Mouse (Mus musculus): Measurements from ENCODE around the gene Coq10a. TPM values are rescaled to one million over a fixed set of nuclear protein-coding genes. Genes with fewer than 3 reads are reported as not detected.
A peak's percentile ranks its signal among the peaks of the same experiment; 100 is the strongest.

Gene Coq10a
- polyA plus RNA-seq, 1 experiment from 2014 or later, result 10.5 TPM

- Histone ChIP-seq H3K4me2 (no peak overlapping the region), H3K9me3 (ENCODE audit: control insufficient read depth, low read length) (no peaks in the 10 kb centered on the region), H3K4me1 (replicated peaks; ENCODE audit: control insufficient read depth, insufficient read depth, low read length) (peaks cover 14% of the 10 kb centered on the region), H3K27me3 (replicated peaks; ENCODE audit: control insufficient read depth, insufficient read depth, low read length) (no peaks in the 10 kb centered on the region), H3K36me3 (ENCODE audit: control insufficient read depth, insufficient read depth, low read length) (peaks cover 44% of the 10 kb centered on the region), H3K27ac (ENCODE audit: low read depth, low read length) (no peak overlapping the region), H3K9ac (ENCODE audit: low read depth, low read length) (no peak overlapping the region), H3K4me3 (ENCODE audit: low read depth, low read length) (no peak overlapping the region)
- 76% methylated on average over 6 of the region's 6 CpGs for WGBS
- ATAC-seq (replicated peaks; ENCODE audit: low FRiP score) (no peak), DNase-seq (ENCODE audit: low spot score) (no peak)
Observed at GRCm38 (mm10) chr10:128391850-128392249, 23.1 kb upstream of the Coq10a start.

- Histone ChIP-seq H3K36me3 (ENCODE audit: control insufficient read depth, insufficient read depth, low read length) (peaks cover 54% of the 10 kb centered on the region), H3K9ac (ENCODE audit: low read depth, low read length) (no peak overlapping the region), H3K4me2 (no peak overlapping the region), H3K4me1 (replicated peaks; ENCODE audit: control insufficient read depth, insufficient read depth, low read length) (peaks cover 3% of the 10 kb centered on the region), H3K27ac (ENCODE audit: low read depth, low read length) (no peak overlapping the region), H3K4me3 (ENCODE audit: low read depth, low read length) (no peak overlapping the region), H3K9me3 (ENCODE audit: control insufficient read depth, low read length) (no peaks in the 10 kb centered on the region), H3K27me3 (replicated peaks; ENCODE audit: control insufficient read depth, insufficient read depth, low read length) (no peaks in the 10 kb centered on the region)
- DNase-seq (ENCODE audit: low spot score) (no peak), ATAC-seq (replicated peaks; ENCODE audit: low FRiP score) (no peak)
- 89% methylated on average over 12 of the region's 12 CpGs for WGBS
Observed at GRCm38 (mm10) chr10:128390366-128390765, 21.6 kb upstream of the Coq10a start.

- Histone ChIP-seq H3K36me3 (ENCODE audit: control insufficient read depth, insufficient read depth, low read length) (peaks cover 55% of the 10 kb centered on the region), H3K27ac (ENCODE audit: low read depth, low read length) (no peak overlapping the region), H3K9ac (ENCODE audit: low read depth, low read length) (no peak overlapping the region)
Observed at GRCm38 (mm10) chr10:128389570-128389969, 20.8 kb upstream of the Coq10a start.

GRCm38 (mm10) chr10:128388941-128389340 lies 20.1 kb upstream of the Coq10a start:
- no peak overlapping the region for H3K27ac ChIP-seq (ENCODE audit: low read depth, low read length)
- WGBS, result 87% methylated on average over 14 of the region's 14 CpGs
- peaks cover 61% of the 10 kb centered on the region for H3K36me3 ChIP-seq (ENCODE audit: control insufficient read depth, insufficient read depth, low read length)

More at GRCm38 (mm10) chr10:128389570-128389969, 20.8 kb upstream of the Coq10a start:
- Histone ChIP-seq H3K9me3 (ENCODE audit: control insufficient read depth, low read length) (no peaks in the 10 kb centered on the region), H3K4me3 (ENCODE audit: low read depth, low read length) (no peak overlapping the region), H3K4me2 (no peak overlapping the region), H3K27me3 (replicated peaks; ENCODE audit: control insufficient read depth, insufficient read depth, low read length) (no peaks in the 10 kb centered on the region), H3K4me1 (replicated peaks; ENCODE audit: control insufficient read depth, insufficient read depth, low read length) (no peaks in the 10 kb centered on the region)
- ATAC-seq (replicated peaks; ENCODE audit: low FRiP score) (no peak), DNase-seq (ENCODE audit: low spot score) (no peak)
- 84% methylated on average over 6 of the region's 6 CpGs for WGBS

GRCm38 (mm10) chr10:128385902-128386301 lies 17.1 kb upstream of the Coq10a start:
- Histone ChIP-seq H3K27me3 (replicated peaks; ENCODE audit: control insufficient read depth, insufficient read depth, low read length) (no peaks in the 10 kb centered on the region), H3K36me3 (ENCODE audit: control insufficient read depth, insufficient read depth, low read length) (peaks cover 73% of the 10 kb centered on the region), H3K4me2 (no peak overlapping the region), H3K9ac (ENCODE audit: low read depth, low read length) (no peak overlapping the region), H3K4me1 (replicated peaks; ENCODE audit: control insufficient read depth, insufficient read depth, low read length) (no peaks in the 10 kb centered on the region), H3K9me3 (ENCODE audit: control insufficient read depth, low read length) (no peaks in the 10 kb centered on the region), H3K4me3 (ENCODE audit: low read depth, low read length) (no peak overlapping the region), H3K27ac (ENCODE audit: low read depth, low read length) (no peak overlapping the region)
- WGBS, result 86% methylated on average over 7 of the region's 7 CpGs
- ATAC-seq (replicated peaks; ENCODE audit: low FRiP score), result no peak
- no peak for DNase-seq (ENCODE audit: low spot score)

More at GRCm38 (mm10) chr10:128388941-128389340, 20.1 kb upstream of the Coq10a start:
- DNase-seq (ENCODE audit: low spot score) (peak; percentile 30), ATAC-seq (replicated peaks; ENCODE audit: low FRiP score) (no peak)
- Histone ChIP-seq H3K27me3 (replicated peaks; ENCODE audit: control insufficient read depth, insufficient read depth, low read length) (no peaks in the 10 kb centered on the region), H3K4me3 (ENCODE audit: low read depth, low read length) (no peak overlapping the region), H3K9me3 (ENCODE audit: control insufficient read depth, low read length) (no peaks in the 10 kb centered on the region), H3K9ac (ENCODE audit: low read depth, low read length) (no peak overlapping the region), H3K4me2 (no peak overlapping the region), H3K4me1 (replicated peaks; ENCODE audit: control insufficient read depth, insufficient read depth, low read length) (no peaks in the 10 kb centered on the region)

- Histone ChIP-seq H3K4me2 (no peak overlapping the region), H3K4me3 (ENCODE audit: low read depth, low read length) (no peak overlapping the region), H3K27ac (ENCODE audit: low read depth, low read length) (no peak overlapping the region), H3K9ac (ENCODE audit: low read depth, low read length) (no peak overlapping the region), H3K4me1 (replicated peaks; ENCODE audit: control insufficient read depth, insufficient read depth, low read length) (peaks cover 19% of the 10 kb centered on the region), H3K9me3 (ENCODE audit: control insufficient read depth, low read length) (no peaks in the 10 kb centered on the region), H3K27me3 (replicated peaks; ENCODE audit: control insufficient read depth, insufficient read depth, low read length) (no peaks in the 10 kb centered on the region), H3K36me3 (ENCODE audit: control insufficient read depth, insufficient read depth, low read length) (peaks cover 59% of the 10 kb centered on the region)
- DNase-seq (ENCODE audit: low spot score) (no peak), ATAC-seq (replicated peaks; ENCODE audit: low FRiP score) (0 out of 2 replicates have a peak, but pooled peaks have one; percentile 4)
- 79% methylated on average over 8 of the region's 8 CpGs for WGBS
Observed at GRCm38 (mm10) chr10:128382482-128382881, 13.7 kb upstream of the Coq10a start.

GRCm38 (mm10) chr10:128380565-128380964 lies 11.8 kb upstream of the Coq10a start:
- Histone ChIP-seq H3K36me3 (ENCODE audit: control insufficient read depth, insufficient read depth, low read length) (peaks cover 46% of the 10 kb centered on the region), H3K27ac (ENCODE audit: low read depth, low read length) (no peak overlapping the region), H3K9me3 (ENCODE audit: control insufficient read depth, low read length) (no peaks in the 10 kb centered on the region), H3K9ac (ENCODE audit: low read depth, low read length) (no peak overlapping the region), H3K4me3 (ENCODE audit: low read depth, low read length) (no peak overlapping the region), H3K4me2 (no peak overlapping the region), H3K4me1 (replicated peaks; ENCODE audit: control insufficient read depth, insufficient read depth, low read length) (peaks cover 22% of the 10 kb centered on the region), H3K27me3 (replicated peaks; ENCODE audit: control insufficient read depth, insufficient read depth, low read length) (no peaks in the 10 kb centered on the region)
- no peak for ATAC-seq (replicated peaks; ENCODE audit: low FRiP score)
- no peak for DNase-seq (ENCODE audit: low spot score)
- 91% methylated on average over 5 of the region's 5 CpGs for WGBS

- Histone ChIP-seq H3K4me3 (ENCODE audit: low read depth, low read length) (no peak overlapping the region), H3K27me3 (replicated peaks; ENCODE audit: control insufficient read depth, insufficient read depth, low read length) (no peaks in the 10 kb centered on the region), H3K27ac (ENCODE audit: low read depth, low read length) (no peak overlapping the region), H3K9ac (ENCODE audit: low read depth, low read length) (no peak overlapping the region), H3K4me2 (no peak overlapping the region), H3K9me3 (ENCODE audit: control insufficient read depth, low read length) (no peaks in the 10 kb centered on the region), H3K4me1 (replicated peaks; ENCODE audit: control insufficient read depth, insufficient read depth, low read length) (peaks cover 22% of the 10 kb centered on the region), H3K36me3 (ENCODE audit: control insufficient read depth, insufficient read depth, low read length) (peaks cover 37% of the 10 kb centered on the region)
- 85% methylated on average over 7 of the region's 7 CpGs for WGBS
- DNase-seq (ENCODE audit: low spot score) (no peak), ATAC-seq (replicated peaks; ENCODE audit: low FRiP score) (no peak)
Observed at GRCm38 (mm10) chr10:128379260-128379659, 10.5 kb upstream of the Coq10a start.

GRCm38 (mm10) chr10:128378462-128378861 lies 9.7 kb upstream of the Coq10a start:
- Histone ChIP-seq H3K27ac (ENCODE audit: low read depth, low read length) (no peak overlapping the region), H3K9me3 (ENCODE audit: control insufficient read depth, low read length) (no peaks in the 10 kb centered on the region), H3K4me2 (peak overlapping the region; percentile 84), H3K27me3 (replicated peaks; ENCODE audit: control insufficient read depth, insufficient read depth, low read length) (no peaks in the 10 kb centered on the region), H3K4me1 (replicated peaks; ENCODE audit: control insufficient read depth, insufficient read depth, low read length) (peaks cover 22% of the 10 kb centered on the region), H3K36me3 (ENCODE audit: control insufficient read depth, insufficient read depth, low read length) (peaks cover 29% of the 10 kb centered on the region), H3K4me3 (ENCODE audit: low read depth, low read length) (peak overlapping the region; percentile 82; the same call in 1 of the 2 replicates), H3K9ac (ENCODE audit: low read depth, low read length) (peak overlapping the region; percentile 87; the same call in 1 of the 2 replicates)
- WGBS, result 80% methylated on average over 3 of the region's 3 CpGs
- ATAC-seq (replicated peaks; ENCODE audit: low FRiP score), result no peak
- no peak for DNase-seq (ENCODE audit: low spot score)
